Mouse (Mus musculus) forebrain, embryonic 15.5 days (tissue): ENCODE data around the gene Ass1. TPM values are rescaled to one million over a fixed set of nuclear protein-coding genes. Genes with fewer than 3 reads are reported as not detected.
A peak's percentile ranks its signal among the peaks of the same experiment; 100 is the strongest.

Experiments
- ATAC-seq: fragments of 200-750 bp; cut with Nextera tagmentation; replicated peaks from 2 replicates; pipeline ENCODE4 v1.8.0; 2017; ENCODE audit warnings: mild to moderate bottlenecking, moderate TSS enrichment, moderate library complexity
- H3K27ac ChIP-seq: fragments of 300-500 bp; sonication (generic); replicated peaks from 2 replicates; pipeline ENCODE4 v1.5.1; 2015; ENCODE audit warnings: mild to moderate bottlenecking, inconsistent platforms
- H3K27me3 ChIP-seq: fragments of 300-500 bp; sonication (generic); 2 replicates; pipeline ENCODE4 v1.6.1; 2015; ENCODE audit warnings: inconsistent platforms
- H3K36me3 ChIP-seq: fragments of 300-500 bp; sonication (generic); 2 replicates; pipeline ENCODE4 v1.6.1; 2015; ENCODE audit warnings: mild to moderate bottlenecking, inconsistent platforms
- H3K4me1 ChIP-seq: fragments of 300-500 bp; sonication (generic); 2 replicates; pipeline ENCODE4 v1.6.1; 2015; ENCODE audit warnings: inconsistent platforms
- H3K4me2 ChIP-seq: fragments of 300-500 bp; sonication (generic); replicated peaks from 2 replicates; pipeline ENCODE4 v1.6.1; 2015; ENCODE audit warnings: mild to moderate bottlenecking, inconsistent platforms
- H3K4me3 ChIP-seq: fragments of 300-500 bp; sonication (generic); 2 replicates; pipeline ENCODE4 v1.5.1; 2015; ENCODE audit warnings: mild to moderate bottlenecking, inconsistent platforms
- H3K9ac ChIP-seq: fragments of 300-500 bp; sonication (generic); replicated peaks from 2 replicates; pipeline ENCODE4 v1.6.1; 2015; ENCODE audit warnings: mild to moderate bottlenecking, inconsistent platforms
- H3K9me3 ChIP-seq: fragments of 300-500 bp; sonication (generic); 2 replicates; pipeline ENCODE4 v1.6.1; 2016; ENCODE audit warnings: inconsistent platforms
- WGBS: fragments of 180-500 bp; shearing (Covaris S2); methylation state at CpG from one replicate; pipeline ENCODE4 v1.1.7; 2015; ENCODE audit warnings: mixed read lengths; 5-methylcytosine and 5-hydroxymethylcytosine counted together
- polyA plus RNA-seq: library from polyadenylated mRNA; unstranded; fragments of >200 nt; fragmentation: Nextera tagmentation; extraction: Ambion mirVana; gene quantifications from 2 replicates; pipeline ENCODE4 v1.2.1, GENCODE M21; 2015

Ass1 gene
- polyA plus RNA-seq, 1 experiment from 2014 or later, result 6.3 TPM

DNA sequence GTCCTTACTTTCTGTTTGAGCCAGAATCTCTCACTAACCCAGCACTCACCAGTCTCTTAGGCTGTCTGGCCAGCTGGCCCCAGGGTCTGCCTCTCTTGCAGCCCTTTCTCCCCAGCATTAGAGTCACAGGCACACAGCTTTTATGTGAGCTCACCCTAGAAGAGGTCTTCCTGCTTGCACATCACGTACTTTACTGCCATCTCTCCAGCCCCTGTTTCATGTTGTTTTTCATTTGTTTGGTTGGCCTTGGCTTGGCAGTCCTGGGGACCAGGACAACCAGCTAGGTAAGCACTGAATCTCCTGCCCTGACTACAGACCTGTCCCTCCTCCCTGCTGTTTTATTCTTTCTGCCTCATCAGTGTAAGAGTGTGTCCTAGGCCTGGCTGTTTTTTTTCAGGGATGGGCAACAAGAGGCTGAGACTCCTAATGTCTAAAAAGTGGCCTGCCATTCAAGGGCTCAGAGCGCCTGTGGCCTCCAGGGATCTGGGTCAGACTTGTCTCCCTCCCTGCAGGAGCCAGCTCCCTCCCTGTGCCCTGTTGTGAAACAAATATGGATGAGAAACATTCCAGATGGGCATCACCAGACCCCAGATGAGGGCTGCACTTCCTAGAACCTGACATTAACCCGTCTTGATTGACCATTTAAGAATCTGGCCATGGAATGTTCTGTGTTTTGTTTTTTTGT is 21.1 kb upstream of the Ass1 start:
- peak overlapping the region; percentile 21 for H3K27ac ChIP-seq
- 36% methylated on average over 3 of the region's 3 CpGs for WGBS
- H3K4me3 ChIP-seq, result no peak overlapping the region
- H3K27me3 ChIP-seq, result no peaks in the 10 kb centered on the region
- H3K9ac ChIP-seq, result no peak overlapping the region
- H3K4me1 ChIP-seq, result peaks cover 22% of the 10 kb centered on the region
- ATAC-seq, result peak; percentile 43; the same call in 1 of the 2 replicates
- no peaks in the 10 kb centered on the region for H3K36me3 ChIP-seq
- H3K9me3 ChIP-seq, result no peaks in the 10 kb centered on the region
- no peak overlapping the region for H3K4me2 ChIP-seq

DNA sequence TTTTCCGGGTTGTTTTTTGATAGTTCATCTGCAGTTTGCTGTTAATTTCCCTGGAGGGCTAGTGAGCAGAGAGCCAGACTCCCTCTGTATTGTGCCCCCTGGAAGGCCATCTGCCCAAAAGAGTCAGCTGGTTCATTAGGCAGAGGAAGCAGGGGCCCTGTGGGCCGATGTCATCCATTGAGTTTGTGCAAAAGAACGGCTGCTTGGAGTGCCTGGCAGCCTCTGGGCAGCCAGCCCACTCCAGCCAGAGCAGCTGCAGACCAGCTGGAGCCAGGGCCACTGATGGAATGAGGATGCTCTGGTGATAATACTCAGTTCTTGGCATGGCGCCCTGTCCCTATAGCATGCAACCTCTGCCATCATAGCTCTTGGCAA is 20.6 kb upstream of the Ass1 start:
- Histone ChIP-seq H3K9me3 (no peaks in the 10 kb centered on the region), H3K4me1 (peaks cover 25% of the 10 kb centered on the region), H3K27me3 (no peaks in the 10 kb centered on the region), H3K9ac (no peak overlapping the region), H3K4me2 (no peak overlapping the region), H3K27ac (peak overlapping the region; percentile 21), H3K4me3 (no peak overlapping the region), H3K36me3 (no peaks in the 10 kb centered on the region)
- peak; percentile 89 for ATAC-seq
- WGBS, result 23% methylated on average over 4 of the region's 4 CpGs

DNA sequence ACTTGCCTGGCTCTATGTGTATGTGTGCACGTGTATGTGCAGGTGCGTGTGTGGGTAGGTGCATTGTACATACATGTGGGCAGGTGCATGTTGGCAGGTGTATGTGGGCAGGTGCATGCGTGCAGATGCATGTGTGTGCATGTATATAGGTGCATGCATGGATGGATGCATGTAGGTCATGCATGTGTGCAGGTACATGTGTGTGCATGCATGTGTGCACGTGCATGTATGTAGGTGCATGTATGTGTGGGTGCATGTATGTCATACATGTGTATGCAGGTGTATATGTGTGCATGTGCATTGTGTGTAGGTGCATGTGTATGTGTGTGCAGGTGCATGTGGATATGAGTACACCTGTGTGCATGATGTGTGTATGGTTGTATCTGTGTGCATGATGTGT is 20.1 kb upstream of the Ass1 start:
- WGBS, result 92% methylated on average over 4 of the region's 4 CpGs
- Histone ChIP-seq H3K36me3 (no peaks in the 10 kb centered on the region), H3K4me1 (peaks cover 29% of the 10 kb centered on the region), H3K4me2 (no peak overlapping the region), H3K9me3 (no peaks in the 10 kb centered on the region), H3K9ac (no peak overlapping the region), H3K4me3 (no peak overlapping the region), H3K27ac (peak overlapping the region; percentile 21; the same call in 1 of the 2 replicates), H3K27me3 (no peaks in the 10 kb centered on the region)
- no peak for ATAC-seq

DNA sequence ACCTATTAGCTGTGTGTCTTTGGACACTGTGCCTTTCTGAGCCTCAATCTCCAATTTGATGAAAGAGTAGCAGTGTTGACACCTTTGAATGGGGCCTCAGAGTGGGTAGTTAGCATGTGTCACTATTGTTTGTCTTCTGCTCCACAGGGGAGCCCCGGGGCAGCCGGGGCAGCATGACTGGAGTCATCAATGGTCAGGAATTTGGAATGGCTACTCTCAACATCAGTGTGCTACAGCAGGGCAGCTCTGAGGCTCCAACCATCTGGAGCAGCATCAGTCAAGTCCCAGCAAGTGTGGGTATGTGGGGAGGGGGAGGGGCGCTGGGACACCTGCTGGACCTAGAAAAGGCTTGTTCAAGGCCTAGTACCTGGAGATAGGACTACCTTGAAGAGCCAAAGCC is 19.3 kb upstream of the Ass1 start:
- no peak for ATAC-seq
- Histone ChIP-seq H3K9me3 (no peaks in the 10 kb centered on the region), H3K9ac (no peak overlapping the region), H3K4me1 (peaks cover 29% of the 10 kb centered on the region), H3K4me3 (no peak overlapping the region), H3K36me3 (no peaks in the 10 kb centered on the region), H3K27ac (no peak overlapping the region), H3K27me3 (no peaks in the 10 kb centered on the region), H3K4me2 (no peak overlapping the region)
- 35% methylated on average over 3 of the region's 3 CpGs for whole genome bisulfite sequencing

DNA sequence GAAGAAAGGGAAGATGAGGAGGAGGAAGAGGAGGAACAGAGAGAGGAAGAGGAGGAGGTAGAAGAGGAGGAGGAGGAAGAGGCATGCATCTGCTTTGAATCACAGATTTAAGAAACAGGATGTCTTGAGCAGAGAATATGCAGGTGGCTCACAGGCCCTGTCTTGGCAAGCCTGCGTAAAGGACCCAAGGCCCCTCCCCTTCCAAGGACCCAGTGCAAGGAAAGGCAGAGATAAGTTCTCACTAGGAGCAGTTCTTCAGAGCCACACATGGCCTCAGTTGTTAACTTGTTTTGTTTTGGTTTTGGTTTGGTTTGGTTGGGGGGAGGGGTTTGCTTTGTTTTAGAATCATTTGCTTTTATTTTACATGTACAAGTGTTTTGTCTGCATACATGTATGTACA is 18.5 kb upstream of the Ass1 start:
- Histone ChIP-seq H3K4me1 (peaks cover 29% of the 10 kb centered on the region), H3K27me3 (no peaks in the 10 kb centered on the region), H3K4me3 (no peak overlapping the region), H3K9me3 (no peaks in the 10 kb centered on the region), H3K4me2 (no peak overlapping the region), H3K27ac (no peak overlapping the region), H3K36me3 (no peaks in the 10 kb centered on the region), H3K9ac (no peak overlapping the region)
- WGBS, result 84% methylated on average over 1 of the region's 1 CpGs
- no peak for ATAC-seq

DNA sequence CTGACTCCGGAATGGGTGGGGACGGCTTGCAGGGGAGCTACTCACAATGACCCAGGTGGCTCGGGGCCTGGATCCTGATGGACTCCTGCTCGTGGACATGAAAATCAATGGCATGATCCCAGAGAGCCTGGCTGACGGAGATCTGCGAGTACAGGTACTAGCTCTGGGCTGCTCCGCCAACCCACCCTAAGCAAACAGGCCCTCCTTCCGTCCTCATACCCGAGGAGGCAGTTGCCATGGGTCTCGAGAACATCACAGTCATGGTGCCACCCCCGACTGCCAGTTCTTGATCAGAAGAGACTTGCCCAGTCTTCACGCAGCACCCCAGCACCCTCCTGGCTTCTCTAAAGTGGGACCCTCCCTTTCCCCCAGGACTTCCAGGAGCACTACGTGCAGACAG is 17.0 kb upstream of the Ass1 start:
- no peak for ATAC-seq
- Histone ChIP-seq H3K27ac (no peak overlapping the region), H3K9ac (no peak overlapping the region), H3K9me3 (no peaks in the 10 kb centered on the region), H3K4me3 (no peak overlapping the region), H3K27me3 (0 out of 2 replicates have a peak, but pooled peaks cover 2% of the 10 kb centered on the region), H3K36me3 (no peaks in the 10 kb centered on the region), H3K4me1 (peaks cover 29% of the 10 kb centered on the region), H3K4me2 (no peak overlapping the region)
- 86% methylated on average over 13 of the region's 13 CpGs for WGBS

DNA sequence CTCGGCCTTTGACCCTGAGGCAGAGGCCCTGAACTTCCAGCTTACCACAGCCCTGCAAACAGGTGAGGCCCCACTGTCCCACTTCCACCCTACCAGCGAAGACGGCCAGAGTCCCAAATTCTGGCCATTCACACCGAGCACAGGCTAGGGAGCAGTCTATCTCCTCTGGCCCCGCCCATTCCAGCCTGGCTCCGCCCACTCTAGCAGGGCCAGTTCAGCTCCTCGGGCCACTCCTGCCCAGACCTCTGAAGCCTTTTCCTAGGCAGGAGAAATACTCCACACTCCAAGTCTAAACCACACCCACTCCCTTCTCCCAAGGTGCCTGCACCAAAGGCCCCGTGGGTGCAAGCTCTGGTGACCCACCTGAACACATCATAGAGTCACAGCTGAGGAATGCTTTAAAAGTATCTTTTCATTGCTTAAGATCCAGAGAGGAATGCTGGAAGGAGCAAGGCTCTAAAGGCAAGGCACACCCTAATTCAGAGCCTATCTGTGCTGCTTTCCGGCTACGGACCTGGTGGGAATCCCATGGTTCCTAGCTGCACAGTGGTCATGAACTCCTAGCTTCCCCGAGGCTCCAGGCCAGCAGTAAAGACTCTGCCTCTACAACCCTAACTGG is 16.3 kb upstream of the Ass1 start:
- 40% methylated on average over 11 of the region's 11 CpGs for WGBS
- Histone ChIP-seq H3K9ac (no peak overlapping the region), H3K36me3 (no peaks in the 10 kb centered on the region), H3K4me2 (no peak overlapping the region), H3K4me3 (no peak overlapping the region), H3K27ac (no peak overlapping the region), H3K27me3 (0 out of 2 replicates have a peak, but pooled peaks cover 7% of the 10 kb centered on the region), H3K9me3 (no peaks in the 10 kb centered on the region), H3K4me1 (peaks cover 25% of the 10 kb centered on the region)
- no peak for ATAC-seq

DNA sequence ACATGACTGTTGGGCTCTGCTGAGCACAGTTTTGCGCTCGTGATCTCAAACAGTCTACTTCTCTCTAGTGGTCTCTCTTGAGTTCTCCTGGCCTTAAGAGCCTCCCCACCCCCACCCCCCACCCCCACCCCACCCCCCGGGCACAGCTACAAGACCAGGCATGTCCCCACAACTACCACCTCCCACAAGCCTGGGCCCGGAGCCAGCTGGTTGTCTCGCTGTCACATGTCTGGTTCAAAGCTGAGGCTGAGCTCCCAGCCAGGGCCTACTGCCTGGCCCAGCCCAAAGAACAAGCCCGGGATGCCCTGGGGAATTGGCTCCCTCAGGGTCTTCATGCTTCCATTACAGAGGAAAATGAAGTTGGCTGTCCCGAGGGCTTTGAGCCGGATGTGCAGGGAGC is 15.7 kb upstream of the Ass1 start:
- Histone ChIP-seq H3K27me3 (peaks cover 13% of the 10 kb centered on the region), H3K4me1 (peaks cover 19% of the 10 kb centered on the region), H3K4me3 (no peak overlapping the region), H3K9ac (no peak overlapping the region), H3K36me3 (no peaks in the 10 kb centered on the region), H3K4me2 (no peak overlapping the region), H3K9me3 (no peaks in the 10 kb centered on the region), H3K27ac (no peak overlapping the region)
- no peak for ATAC-seq
- WGBS, result 53% methylated on average over 6 of the region's 8 CpGs

DNA sequence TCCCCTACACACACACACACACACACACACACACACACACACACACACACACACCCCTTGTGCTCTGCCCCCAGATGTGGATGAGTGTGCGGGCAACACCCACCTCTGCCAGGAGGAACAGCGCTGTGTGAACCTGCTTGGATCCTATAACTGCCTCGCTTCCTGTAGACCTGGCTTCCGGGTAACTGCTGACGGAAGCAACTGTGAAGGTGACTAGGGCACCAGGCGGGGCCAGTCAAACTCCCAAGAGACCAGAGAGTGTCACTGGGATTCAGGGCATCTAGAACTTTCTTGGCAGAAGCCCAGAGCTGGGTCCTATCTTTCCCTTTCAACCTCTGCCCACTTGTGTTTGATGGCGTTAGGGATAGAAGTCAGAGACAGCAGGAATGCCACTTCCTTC is 14.6 kb upstream of the Ass1 start:
- no peak for ATAC-seq
- Histone ChIP-seq H3K27ac (no peak overlapping the region), H3K36me3 (no peaks in the 10 kb centered on the region), H3K27me3 (peaks cover 25% of the 10 kb centered on the region), H3K4me1 (peaks cover 15% of the 10 kb centered on the region), H3K4me3 (no peak overlapping the region), H3K4me2 (no peak overlapping the region), H3K9ac (no peak overlapping the region), H3K9me3 (no peaks in the 10 kb centered on the region)
- WGBS, result 91% methylated on average over 7 of the region's 7 CpGs

DNA sequence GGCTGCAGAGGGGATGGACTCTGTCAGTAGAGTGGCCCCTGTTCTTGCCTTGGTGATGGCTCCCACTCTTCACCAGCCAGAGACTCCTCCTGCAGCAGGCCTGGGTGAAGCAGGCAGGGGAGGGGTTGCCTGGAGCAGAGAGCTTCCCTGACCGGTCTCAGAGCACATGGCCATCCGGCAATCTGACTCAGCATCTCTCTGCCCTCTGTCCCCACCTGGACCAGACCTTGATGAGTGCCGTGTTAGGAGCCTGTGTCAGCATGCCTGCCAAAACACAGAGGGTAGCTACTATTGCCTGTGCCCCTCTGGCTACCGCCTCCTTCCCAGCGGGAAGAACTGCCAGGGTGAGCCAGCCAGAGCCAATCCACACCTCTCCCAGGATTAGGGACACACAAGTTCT is 11.5 kb upstream of the Ass1 start:
- H3K4me1 ChIP-seq, result peaks cover 15% of the 10 kb centered on the region
- H3K9me3 ChIP-seq, result no peaks in the 10 kb centered on the region
- no peak overlapping the region for H3K4me3 ChIP-seq
- no peak overlapping the region for H3K27ac ChIP-seq
- H3K9ac ChIP-seq, result no peak overlapping the region
- ATAC-seq, result no peak
- no peaks in the 10 kb centered on the region for H3K36me3 ChIP-seq
- 55% methylated on average over 5 of the region's 5 CpGs for WGBS
- H3K27me3 ChIP-seq, result peaks cover 43% of the 10 kb centered on the region
- H3K4me2 ChIP-seq, result no peak overlapping the region

DNA sequence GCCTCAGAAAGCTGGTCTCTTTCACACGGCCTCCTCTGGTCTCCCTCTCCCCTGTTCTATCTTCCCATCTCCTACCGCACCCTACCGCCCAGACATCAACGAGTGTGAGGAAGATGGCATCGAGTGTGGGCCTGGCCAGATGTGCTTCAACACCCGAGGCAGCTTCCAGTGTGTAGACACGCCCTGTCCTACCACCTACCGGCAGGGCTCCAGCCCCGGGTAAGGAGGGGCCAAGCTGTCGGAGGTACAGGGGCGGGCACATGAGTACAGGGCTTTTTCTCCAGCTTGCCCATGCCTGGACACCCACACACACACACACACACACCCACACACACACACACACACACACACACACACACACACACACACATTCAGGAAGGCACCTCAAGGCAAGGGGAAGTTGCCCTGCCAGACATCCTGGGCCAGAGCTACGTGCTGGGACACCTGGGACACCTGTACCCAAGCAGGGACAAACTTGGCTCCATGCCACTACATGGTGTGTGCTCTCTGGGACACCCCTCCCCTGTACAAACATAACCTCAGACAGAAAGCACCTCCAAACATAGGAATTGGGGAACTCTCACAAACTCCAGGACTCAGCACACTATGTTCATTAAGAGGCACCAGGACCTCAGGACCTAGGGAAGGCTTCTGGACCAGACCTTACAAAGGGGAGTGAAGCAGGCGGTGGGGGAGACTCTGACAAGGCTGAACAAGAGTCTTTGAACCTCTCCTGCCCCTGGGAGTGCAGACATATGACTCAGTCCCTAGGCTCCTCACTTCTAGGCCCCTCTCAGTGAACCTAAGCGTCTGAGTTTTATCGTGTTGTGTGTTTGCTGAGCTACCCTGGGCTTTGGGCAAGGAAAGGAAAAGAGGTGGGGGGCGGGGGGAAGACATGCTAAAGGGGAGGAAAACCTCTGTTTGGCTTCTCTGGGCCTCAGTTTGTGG is 10.7 kb upstream of the Ass1 start:
- Histone ChIP-seq H3K9me3 (no peaks in the 10 kb centered on the region), H3K4me2 (peak overlapping the region; percentile 82), H3K27ac (no peak overlapping the region), H3K4me1 (peaks cover 13% of the 10 kb centered on the region), H3K4me3 (peak overlapping the region; percentile 48; the same call in 1 of the 2 replicates), H3K36me3 (no peaks in the 10 kb centered on the region), H3K9ac (0 out of 2 replicates have a peak overlapping the region, but pooled peaks have one; percentile 55), H3K27me3 (peaks cover 50% of the 10 kb centered on the region)
- no peak for ATAC-seq
- 44% methylated on average over 16 of the region's 16 CpGs for WGBS

DNA sequence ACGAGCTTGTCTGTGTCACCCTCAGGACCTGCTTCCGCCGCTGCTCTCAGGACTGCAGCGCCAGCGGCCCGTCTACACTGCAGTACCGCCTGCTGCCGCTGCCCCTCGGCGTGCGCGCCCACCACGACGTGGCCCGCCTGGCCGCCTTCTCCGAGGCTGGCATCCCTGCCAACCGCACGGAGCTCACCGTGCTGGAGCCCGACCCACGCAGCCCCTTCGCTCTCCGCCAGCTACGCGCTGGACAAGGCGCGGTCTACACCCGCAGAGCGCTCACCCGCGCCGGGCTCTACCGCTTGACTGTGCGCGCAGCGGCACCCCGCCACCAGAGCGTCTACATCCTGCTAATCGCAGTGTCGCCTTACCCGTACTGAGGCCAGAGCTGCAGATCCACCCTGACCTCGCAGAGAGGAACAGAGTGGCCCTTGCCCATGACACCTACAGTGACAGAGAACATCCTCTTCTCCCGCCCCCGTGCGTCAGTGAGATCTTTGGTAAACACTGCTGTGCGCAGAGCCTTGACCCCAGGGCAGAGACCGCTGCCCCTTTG is 9.9 kb upstream of the Ass1 start:
- Histone ChIP-seq H3K4me3 (peak overlapping the region; percentile 48), H3K9ac (peak overlapping the region; percentile 55), H3K4me1 (peaks cover 7% of the 10 kb centered on the region), H3K9me3 (no peaks in the 10 kb centered on the region), H3K27ac (no peak overlapping the region), H3K27me3 (peaks cover 50% of the 10 kb centered on the region), H3K4me2 (peak overlapping the region; percentile 82), H3K36me3 (no peaks in the 10 kb centered on the region)
- under 1% methylated on average over 44 of the region's 48 CpGs for WGBS
- ATAC-seq, result peak; percentile 60; the same call in 1 of the 2 replicates
